Comparison of ENCODE assay signal across 16 mouse cellular contexts in the genomic region with DNA sequence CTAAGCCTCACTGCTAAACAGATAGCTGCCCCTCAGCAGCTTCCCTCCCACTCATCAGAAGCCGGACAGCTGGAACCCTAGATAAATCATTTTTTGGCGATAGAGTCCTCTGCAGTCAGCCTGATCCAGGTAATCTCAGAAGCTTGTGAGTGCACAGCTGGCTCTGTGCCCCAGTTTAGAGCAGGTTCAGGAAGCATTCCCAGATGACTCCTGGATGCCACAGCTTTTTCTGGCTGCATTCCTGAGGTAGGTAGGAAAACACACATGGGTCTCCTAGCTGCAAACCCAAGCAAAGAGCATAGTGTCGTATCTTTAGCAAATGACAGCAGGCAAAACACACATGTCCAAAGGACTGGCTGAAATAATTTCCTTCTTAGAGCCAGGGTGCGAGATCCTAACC. TPM values are rescaled to one million over a fixed set of nuclear protein-coding genes. Genes with fewer than 3 reads are reported as not detected.
DNase-seq lines count a peak whose midpoint lies in the region; ATAC-seq and TF ChIP-seq lines count a peak whose summit lies in the region.
"Had no signal": no experiment of that assay in that cellular context is flagged by ENCODE, and none has a peak within 500 bp of the region (broad histone marks: within the 10 kb centered on the region; RNA-seq: fewer than 3 reads in every experiment).

No protein-coding gene starts in this region.

- ATAC-seq in stomach, embryonic 16.5 days (ENCODE audit: insufficient read depth, low FRiP score) = peak; percentile 50; the same call in 1 of the 2 replicates
- no peak for ATAC-seq in stomach, postnatal 0 days (ENCODE audit: low FRiP score, low TSS enrichment)
- ATAC-seq: forebrain, embryonic 15.5 days; hindbrain, postnatal 0 days; midbrain, embryonic 13.5 days had no signal

- no peaks in the 10 kb centered on the region for H3K9me3 ChIP-seq in stomach, embryonic 16.5 days (replicated peaks; ENCODE audit: control insufficient read depth, low read length)
- no peaks in the 10 kb centered on the region for H3K9me3 ChIP-seq in stomach, postnatal 0 days (ENCODE audit: control insufficient read depth, low read length)
- H3K9me3 ChIP-seq: forebrain, embryonic 15.5 days; G1E; limb, embryonic 12.5 days; midbrain, embryonic 13.5 days had no signal

- WGBS in stomach, embryonic 16.5 days = 42% methylated on average over 4 of the region's 4 CpGs
- WGBS in stomach, postnatal 0 days = 35% methylated on average over 4 of the region's 4 CpGs

- DNase-seq in gastrocnemius, postnatal 10 days = peak; percentile 42
- DNase-seq in gastrocnemius, postnatal 25 days = no peak
- no peak for DNase-seq in stomach, postnatal 0 days (ENCODE audit: low spot score)
- peak; percentile 73 for DNase-seq in heart, postnatal 4 days
- no peak for DNase-seq in thymus, adult 18-20 months
- no peak for DNase-seq in retina, postnatal 1 day
- DNase-seq: adrenal gland, postnatal 10 days; kidney, adult 8-10 months; layer of hippocampus, postnatal 36 days; right cerebral cortex, postnatal 4 days had no signal

- no peak overlapping the region for H3K4me3 ChIP-seq in stomach, embryonic 16.5 days (replicated peaks; ENCODE audit: low read length)
- H3K4me3 ChIP-seq in stomach, postnatal 0 days (ENCODE audit: low read depth, low read length) = no peak overlapping the region
- H3K4me3 ChIP-seq: forebrain, embryonic 15.5 days; limb, embryonic 12.5 days; midbrain, embryonic 13.5 days had no signal

- no peak overlapping the region for H3K4me2 ChIP-seq in stomach, embryonic 16.5 days (ENCODE audit: low read depth, low read length)
- no peak overlapping the region for H3K4me2 ChIP-seq in stomach, postnatal 0 days (replicated peaks; ENCODE audit: low read depth)
- H3K4me2 ChIP-seq: forebrain, embryonic 15.5 days; limb, embryonic 12.5 days; midbrain, embryonic 13.5 days had no signal

- no peak for TF ChIP-seq CTCF in stomach, postnatal 0 days (IDR thresholded peaks at IDR 0.05; ENCODE audit: low read depth)

- no peaks in the 10 kb centered on the region for H3K27me3 ChIP-seq in stomach, embryonic 16.5 days (ENCODE audit: control insufficient read depth, insufficient read depth, low read length)
- H3K27me3 ChIP-seq in stomach, postnatal 0 days (ENCODE audit: control insufficient read depth, insufficient read depth, low read length) = no peaks in the 10 kb centered on the region
- H3K27me3 ChIP-seq: forebrain, embryonic 15.5 days; limb, embryonic 12.5 days; midbrain, embryonic 13.5 days had no signal

- no peaks in the 10 kb centered on the region for H3K4me1 ChIP-seq in stomach, embryonic 16.5 days (ENCODE audit: control insufficient read depth, insufficient read depth, low read length)
- no peaks in the 10 kb centered on the region for H3K4me1 ChIP-seq in stomach, postnatal 0 days (replicated peaks; ENCODE audit: control insufficient read depth, insufficient read depth)
- H3K4me1 ChIP-seq: forebrain, embryonic 15.5 days; midbrain, embryonic 13.5 days had no signal

- no peak for TF ChIP-seq EP300 in stomach, postnatal 0 days (optimal IDR thresholded peaks at IDR 0.05)

- H3K27ac ChIP-seq in stomach, embryonic 16.5 days (ENCODE audit: low read length) = no peak overlapping the region
- no peak overlapping the region for H3K27ac ChIP-seq in stomach, postnatal 0 days (replicated peaks)
- H3K27ac ChIP-seq: forebrain, embryonic 15.5 days; hindbrain, postnatal 0 days; limb, embryonic 12.5 days; midbrain, embryonic 13.5 days had no signal

- H3K9ac ChIP-seq in stomach, embryonic 16.5 days (ENCODE audit: low read length) = no peak overlapping the region
- no peak overlapping the region for H3K9ac ChIP-seq in stomach, postnatal 0 days (ENCODE audit: low read length)
- H3K9ac ChIP-seq: forebrain, embryonic 15.5 days; limb, embryonic 12.5 days; midbrain, embryonic 13.5 days had no signal

- H3K36me3 ChIP-seq in stomach, embryonic 16.5 days (ENCODE audit: control insufficient read depth, insufficient read depth, low read length) = no peaks in the 10 kb centered on the region
- H3K36me3 ChIP-seq in stomach, postnatal 0 days (ENCODE audit: control insufficient read depth, insufficient read depth, low read length) = no peaks in the 10 kb centered on the region
- H3K36me3 ChIP-seq: forebrain, embryonic 15.5 days; G1E; limb, embryonic 12.5 days; midbrain, embryonic 13.5 days had no signal

RNA-seq across cellular contexts. Expression of gene Pdzd2, which starts 13.5 kb away (rescaled TPM):
- total RNA-seq in gastrocnemius, postnatal 10 days (2021) = 10 to 100 TPM; 44.8 to 61.6 TPM
- 10 to 100 TPM; 18.9 to 19.3 TPM for total RNA-seq in gastrocnemius, postnatal 25 days (2021)
- 22.5 and 27.0 TPM in 2 replicates for polyA plus RNA-seq in stomach, embryonic 16.5 days (2015; fragmentation: Nextera tagmentation; extraction: Ambion mirVana)
- 19.1 and 19.9 TPM in 2 replicates for polyA plus RNA-seq in stomach, postnatal 0 days (2015; fragmentation: Nextera tagmentation; extraction: Ambion mirVana)
- total RNA-seq in heart, postnatal 4 days (2021) = 100 to 1,000 TPM; 178 to 205 TPM

Comparison
In these comparisons a context has a peak if more than half of its experiments do, and no peak if none do; other contexts are left out.
1. DNase-seq: peak in gastrocnemius, postnatal 10 days (single experiment) and heart, postnatal 4 days (single experiment); none in gastrocnemius, postnatal 25 days (single experiment), stomach, postnatal 0 days (single experiment), thymus, adult 18-20 months (0 of 2) and retina, postnatal 1 day (single experiment).